Mouse (Mus musculus): ENCODE data around the gene Slc38a7.
"Not testable (repeated sequence)": the region's sequence is repeated elsewhere in the genome, so short reads cannot be mapped to it uniquely, and the experiment has no call there.

The Slc38a7 gene

GRCm38 (mm10) chr8:95806461-95807191 is 46.7 kb downstream of the Slc38a7 start:
- DNase-seq: peak; percentile 35 to 38

GRCm38 (mm10) chr8:95805482-95805881 is 47.9 kb downstream of the Slc38a7 start:
- no peak for DNase-seq

- no peak for DNase-seq
These were observed 51.1 kb downstream of the Slc38a7 start for GRCm38 (mm10) chr8:95802231-95802630.

- DNase-seq: no peak
These were observed 51.8 kb downstream of the Slc38a7 start for GRCm38 (mm10) chr8:95801476-95802064.

GRCm38 (mm10) chr8:95800353-95800752 is 53.0 kb downstream of the Slc38a7 start:
- no peak for DNase-seq

GRCm38 (mm10) chr8:95799891-95800290 is 53.4 kb downstream of the Slc38a7 start:
- DNase-seq: no peak

- no peak for DNase-seq
These were observed 54.2 kb downstream of the Slc38a7 start for GRCm38 (mm10) chr8:95799117-95799516.

GRCm38 (mm10) chr8:95795333-95796061 is 57.8 kb downstream of the Slc38a7 start:
- DNase-seq: not testable (repeated sequence)
